Mouse (Mus musculus) hindbrain, embryonic 13.5 days (tissue): Measurements from ENCODE around the gene Chrna4. TPM values are rescaled to one million over a fixed set of nuclear protein-coding genes. Genes with fewer than 3 reads are reported as not detected.

ENCODE experiments used
- ATAC-seq: fragments of 200-750 bp; cut with Nextera tagmentation; 2 replicates; pipeline ENCODE4 v1.8.0; 2017; ENCODE audit warnings: moderate TSS enrichment; ENCODE audit not compliant: low FRiP score
- H3K27ac ChIP-seq: fragments of 300-500 bp; sonication (generic); 2 replicates; pipeline ENCODE4 v1.5.1; 2015; ENCODE audit warnings: inconsistent platforms, mild to moderate bottlenecking, moderate library complexity
- H3K27me3 ChIP-seq: fragments of 300-500 bp; sonication (generic); 2 replicates; pipeline ENCODE4 v1.6.1; 2015; ENCODE audit warnings: mild to moderate bottlenecking, inconsistent platforms
- H3K36me3 ChIP-seq: fragments of 300-500 bp; sonication (generic); 2 replicates; pipeline ENCODE4 v1.6.1; 2015; ENCODE audit warnings: mild to moderate bottlenecking, inconsistent platforms
- H3K4me1 ChIP-seq: fragments of 300-500 bp; sonication (generic); replicated peaks from 2 replicates; pipeline ENCODE4 v1.6.1; 2015; ENCODE audit warnings: inconsistent platforms
- H3K4me2 ChIP-seq: fragments of 300-500 bp; sonication (generic); 2 replicates; pipeline ENCODE4 v1.6.1; 2015; ENCODE audit warnings: inconsistent platforms, mild to moderate bottlenecking, moderate library complexity
- H3K4me3 ChIP-seq: fragments of 300-500 bp; sonication (generic); 2 replicates; pipeline ENCODE4 v1.5.1; 2015; ENCODE audit warnings: mild to moderate bottlenecking, inconsistent platforms
- H3K9ac ChIP-seq: fragments of 300-500 bp; sonication (generic); 2 replicates; pipeline ENCODE4 v1.6.1; 2015; ENCODE audit warnings: mild to moderate bottlenecking, inconsistent platforms
- H3K9me3 ChIP-seq: fragments of 300-500 bp; sonication (generic); 2 replicates; pipeline ENCODE4 v1.6.1; 2016; ENCODE audit warnings: inconsistent platforms
- WGBS: fragments of 180-500 bp; shearing (Covaris S2); methylation state at CpG from one replicate; pipeline ENCODE4 v1.1.7; 2015; 5-methylcytosine and 5-hydroxymethylcytosine counted together
- polyA plus RNA-seq: library from polyadenylated mRNA; unstranded; fragments of >200 nt; fragmentation: Nextera tagmentation; extraction: Ambion mirVana; gene quantifications from 2 replicates; pipeline ENCODE4 v1.2.1, GENCODE M21; 2015

Chrna4 gene
- polyA plus RNA-seq, 1 experiment from 2014 or later: 33.6 TPM

DNA sequence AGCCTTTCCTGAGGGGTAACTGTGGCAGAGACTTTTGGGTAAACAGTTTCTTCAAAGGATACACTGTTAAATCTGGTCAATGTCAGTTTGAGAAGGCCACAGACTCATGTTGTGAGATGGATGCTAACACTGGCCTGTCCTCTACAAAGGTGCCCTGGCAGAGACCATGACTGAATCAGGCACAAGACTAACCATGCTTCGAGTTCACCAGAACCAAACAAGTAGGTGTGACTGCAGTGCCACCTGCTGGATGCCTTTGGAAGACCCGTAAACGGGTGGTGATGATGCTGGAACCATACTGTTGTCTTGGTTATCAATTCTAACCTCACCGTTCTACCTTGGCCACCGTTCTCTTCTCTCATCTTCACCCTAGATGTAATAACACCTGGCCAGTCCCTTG is 16.8 kb upstream of the Chrna4 start:
- H3K9ac ChIP-seq: no peak overlapping the region
- ATAC-seq: peak; percentile 69; the same call in 1 of the 2 replicates
- WGBS: 13% methylated on average over 5 of the region's 5 CpGs
- H3K4me1 ChIP-seq: peaks cover 31% of the 10 kb centered on the region
- no peak overlapping the region for H3K27ac ChIP-seq
- H3K4me3 ChIP-seq: no peak overlapping the region
- 0 out of 2 replicates have a peak, but pooled peaks cover 14% of the 10 kb centered on the region for H3K27me3 ChIP-seq
- no peaks in the 10 kb centered on the region for H3K9me3 ChIP-seq
- H3K36me3 ChIP-seq: no peaks in the 10 kb centered on the region
- no peak overlapping the region for H3K4me2 ChIP-seq

GRCm38 (mm10) chr2:181058193-181058592 is 14.8 kb upstream of the Chrna4 start:
- H3K9me3 ChIP-seq: no peaks in the 10 kb centered on the region
- WGBS: 22% methylated on average over 3 of the region's 3 CpGs
- H3K4me1 ChIP-seq: peaks cover 31% of the 10 kb centered on the region
- ATAC-seq: no peak
- H3K4me2 ChIP-seq: no peak overlapping the region
- no peaks in the 10 kb centered on the region for H3K36me3 ChIP-seq
- no peak overlapping the region for H3K4me3 ChIP-seq
- H3K27me3 ChIP-seq: 0 out of 2 replicates have a peak, but pooled peaks cover 14% of the 10 kb centered on the region
- 0 out of 2 replicates have a peak overlapping the region, but pooled peaks have one; percentile 1 for H3K9ac ChIP-seq
- no peak overlapping the region for H3K27ac ChIP-seq

DNA sequence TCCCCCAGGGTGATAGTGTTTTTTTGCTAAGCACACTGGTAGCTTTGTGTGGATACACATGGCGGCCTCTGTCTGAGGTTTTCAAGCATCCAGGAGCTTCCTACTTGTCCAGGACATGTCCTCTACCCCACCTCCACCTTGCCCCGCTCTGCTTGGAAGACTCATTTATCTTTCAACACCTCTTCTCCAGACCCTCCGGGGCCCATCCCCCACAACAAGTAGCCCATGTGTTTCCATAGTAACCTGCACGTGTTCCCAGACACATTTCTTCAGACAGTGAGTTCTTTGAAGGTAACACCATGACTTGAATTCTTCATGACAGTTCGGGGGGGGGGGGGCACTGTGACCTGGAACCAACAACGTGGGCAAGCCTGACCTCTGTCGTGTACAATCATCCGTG is 14.0 kb upstream of the Chrna4 start:
- no peaks in the 10 kb centered on the region for H3K36me3 ChIP-seq
- 0 out of 2 replicates have a peak, but pooled peaks cover 14% of the 10 kb centered on the region for H3K27me3 ChIP-seq
- no peaks in the 10 kb centered on the region for H3K9me3 ChIP-seq
- WGBS: 35% methylated on average over 8 of the region's 8 CpGs
- no peak overlapping the region for H3K9ac ChIP-seq
- H3K4me1 ChIP-seq: peaks cover 31% of the 10 kb centered on the region
- no peak overlapping the region for H3K4me3 ChIP-seq
- ATAC-seq: 0 out of 2 replicates have a peak, but pooled peaks have one; percentile 29
- H3K4me2 ChIP-seq: no peak overlapping the region
- H3K27ac ChIP-seq: no peak overlapping the region

- ATAC-seq: no peak
- H3K27me3 ChIP-seq: 0 out of 2 replicates have a peak, but pooled peaks cover 3% of the 10 kb centered on the region
- no peak overlapping the region for H3K27ac ChIP-seq
- H3K4me1 ChIP-seq: peaks cover 29% of the 10 kb centered on the region
- no peaks in the 10 kb centered on the region for H3K9me3 ChIP-seq
- 68% methylated on average over 1 of the region's 1 CpGs for WGBS
- no peak overlapping the region for H3K4me3 ChIP-seq
- H3K4me2 ChIP-seq: no peak overlapping the region
- no peak overlapping the region for H3K9ac ChIP-seq
- no peaks in the 10 kb centered on the region for H3K36me3 ChIP-seq
These were observed 8.8 kb upstream of the Chrna4 start for GRCm38 (mm10) chr2:181052171-181052570.

GRCm38 (mm10) chr2:181048986-181049385 is 5.6 kb upstream of the Chrna4 start:
- Histone ChIP-seq H3K4me1 (peaks cover 24% of the 10 kb centered on the region), H3K4me2 (no peak overlapping the region), H3K27ac (no peak overlapping the region), H3K27me3 (0 out of 2 replicates have a peak, but pooled peaks cover 6% of the 10 kb centered on the region), H3K36me3 (no peaks in the 10 kb centered on the region), H3K9me3 (no peaks in the 10 kb centered on the region), H3K4me3 (no peak overlapping the region), H3K9ac (no peak overlapping the region)
- no peak for ATAC-seq
- 82% methylated on average over 9 of the region's 9 CpGs for WGBS

- no peak overlapping the region for H3K27ac ChIP-seq
- H3K27me3 ChIP-seq: 0 out of 2 replicates have a peak, but pooled peaks cover 6% of the 10 kb centered on the region
- no peak for ATAC-seq
- no peaks in the 10 kb centered on the region for H3K36me3 ChIP-seq
- no peak overlapping the region for H3K4me3 ChIP-seq
- peaks cover 30% of the 10 kb centered on the region for H3K4me1 ChIP-seq
- H3K9me3 ChIP-seq: no peaks in the 10 kb centered on the region
- no peak overlapping the region for H3K9ac ChIP-seq
- no peak overlapping the region for H3K4me2 ChIP-seq
- WGBS: 36% methylated on average over 7 of the region's 7 CpGs
These were observed 5.1 kb upstream of the Chrna4 start for GRCm38 (mm10) chr2:181048252-181048945.

- Histone ChIP-seq H3K9me3 (no peaks in the 10 kb centered on the region), H3K9ac (no peak overlapping the region), H3K27ac (peak overlapping the region; percentile 81), H3K4me1 (peaks cover 57% of the 10 kb centered on the region), H3K4me3 (no peak overlapping the region), H3K4me2 (no peak overlapping the region), H3K36me3 (no peaks in the 10 kb centered on the region), H3K27me3 (peaks cover 18% of the 10 kb centered on the region; the same call in 1 of the 2 replicates)
- WGBS: 10% methylated on average over 3 of the region's 3 CpGs
- no peak for ATAC-seq
These were observed 655 bp upstream of the Chrna4 start for GRCm38 (mm10) chr2:181044001-181044400.

GRCm38 (mm10) chr2:181042376-181042775 is 970 bp downstream of the Chrna4 start:
- peak; percentile 30; the same call in 1 of the 2 replicates for ATAC-seq
- Histone ChIP-seq H3K9me3 (no peaks in the 10 kb centered on the region), H3K27me3 (peaks cover 23% of the 10 kb centered on the region), H3K9ac (peak overlapping the region; percentile 29; the same call in 1 of the 2 replicates), H3K4me3 (no peak overlapping the region), H3K27ac (peak overlapping the region; percentile 81), H3K4me1 (peaks cover 61% of the 10 kb centered on the region), H3K4me2 (no peak overlapping the region), H3K36me3 (no peaks in the 10 kb centered on the region)

GRCm38 (mm10) chr2:181041941-181042340 is 1.4 kb downstream of the Chrna4 start:
- H3K9me3 ChIP-seq: no peaks in the 10 kb centered on the region
- 3% methylated on average over 7 of the region's 7 CpGs for WGBS
- peak; percentile 17; the same call in 1 of the 2 replicates for ATAC-seq
- H3K27me3 ChIP-seq: peaks cover 27% of the 10 kb centered on the region
- no peak overlapping the region for H3K4me3 ChIP-seq
- H3K27ac ChIP-seq: peak overlapping the region; percentile 81
- H3K4me2 ChIP-seq: no peak overlapping the region
- 0 out of 2 replicates have a peak, but pooled peaks cover under 1% of the 10 kb centered on the region for H3K36me3 ChIP-seq
- H3K9ac ChIP-seq: 0 out of 2 replicates have a peak overlapping the region, but pooled peaks have one; percentile 29
- H3K4me1 ChIP-seq: peaks cover 65% of the 10 kb centered on the region

- H3K27ac ChIP-seq: peak overlapping the region; percentile 70
- peak overlapping the region; percentile 70 for H3K4me3 ChIP-seq
- peaks cover 33% of the 10 kb centered on the region for H3K27me3 ChIP-seq
- H3K9ac ChIP-seq: peak overlapping the region; percentile 88
- peaks cover 66% of the 10 kb centered on the region for H3K4me1 ChIP-seq
- no peaks in the 10 kb centered on the region for H3K9me3 ChIP-seq
- H3K36me3 ChIP-seq: peaks cover 22% of the 10 kb centered on the region
- H3K4me2 ChIP-seq: peak overlapping the region; percentile 85
- ATAC-seq: no peak; the same call in 1 of the 2 replicates
- under 1% methylated on average over 16 of the region's 16 CpGs for WGBS
These were observed 4.0 kb downstream of the Chrna4 start for GRCm38 (mm10) chr2:181039356-181039680.

DNA sequence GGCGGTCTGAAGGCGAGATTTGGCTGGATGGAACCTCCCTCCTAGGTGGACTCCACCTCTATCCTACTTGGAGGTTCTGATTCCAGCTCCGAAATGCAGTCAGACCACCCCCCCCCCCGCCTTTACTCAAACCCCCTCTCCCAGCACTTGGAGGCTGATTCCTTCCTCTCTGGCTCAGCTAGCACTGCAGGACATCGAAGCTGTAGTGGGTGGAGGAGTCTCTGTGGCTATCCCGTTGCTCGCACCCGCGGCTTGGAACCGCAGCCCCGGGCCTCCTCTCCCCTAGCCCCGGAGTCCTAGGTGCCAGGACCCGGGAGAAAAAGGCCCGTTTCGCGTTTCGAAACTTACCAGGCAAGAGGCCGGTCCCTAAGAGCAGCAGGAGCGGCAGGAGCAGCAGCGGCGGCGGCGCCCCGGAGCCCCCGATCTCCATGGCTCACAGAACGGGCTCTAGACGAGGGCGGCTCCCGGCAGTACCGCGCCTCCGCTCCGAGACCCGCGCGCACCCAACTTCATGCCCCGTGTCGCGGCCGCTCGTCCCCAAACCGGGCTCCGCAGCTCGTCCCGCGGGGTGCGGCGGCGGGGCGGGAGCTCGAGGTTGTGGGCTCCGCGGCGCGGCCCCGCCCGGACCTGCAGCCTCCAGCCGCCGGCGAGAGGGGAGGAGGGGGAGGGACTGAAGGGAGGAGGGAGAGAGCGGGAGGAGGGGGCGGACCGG is 4.5 kb downstream of the Chrna4 start:
- H3K9me3 ChIP-seq: no peaks in the 10 kb centered on the region
- peak; percentile 21 for ATAC-seq
- H3K4me1 ChIP-seq: peaks cover 60% of the 10 kb centered on the region
- peak overlapping the region; percentile 88 for H3K9ac ChIP-seq
- peaks cover 25% of the 10 kb centered on the region for H3K36me3 ChIP-seq
- peaks cover 33% of the 10 kb centered on the region for H3K27me3 ChIP-seq
- H3K27ac ChIP-seq: peak overlapping the region; percentile 70
- under 1% methylated on average over 61 of the region's 63 CpGs for WGBS
- H3K4me3 ChIP-seq: peak overlapping the region; percentile 70
- peak overlapping the region; percentile 85 for H3K4me2 ChIP-seq

- H3K4me2 ChIP-seq: no peak overlapping the region
- WGBS: 79% methylated on average over 6 of the region's 6 CpGs
These were observed 6.8 kb downstream of the Chrna4 start for GRCm38 (mm10) chr2:181036561-181036960.

More at GRCm38 (mm10) chr2:181036561-181036960, 6.8 kb downstream of the Chrna4 start:
- H3K9me3 ChIP-seq: no peaks in the 10 kb centered on the region
- H3K4me1 ChIP-seq: peaks cover 48% of the 10 kb centered on the region
- no peak for ATAC-seq
- H3K36me3 ChIP-seq: peaks cover 43% of the 10 kb centered on the region
- no peak overlapping the region for H3K4me3 ChIP-seq
- no peak overlapping the region for H3K9ac ChIP-seq
- peaks cover 33% of the 10 kb centered on the region for H3K27me3 ChIP-seq
- no peak overlapping the region for H3K27ac ChIP-seq
